Mouse (Mus musculus) cerebellum, adult 2 months (tissue): Measurements from ENCODE around the gene Zbtb48. TPM values are rescaled to one million over a fixed set of nuclear protein-coding genes. Genes with fewer than 3 reads are reported as not detected.
A peak's percentile ranks its signal among the peaks of the same experiment; 100 is the strongest.

Source experiments
- DNase-seq, 2 experiments: peaks; one replicate each; pipeline ENCODE4 v3.0.0; 2021
- H3K27ac ChIP-seq: fragments of 200-500 bp; 2 replicates; pipeline ENCODE4 v1.5.1; 2012; ENCODE audit warnings: low read length, control low read depth, inconsistent platforms; ENCODE audit not compliant: insufficient read depth
- H3K27me3 ChIP-seq: fragments of 200-500 bp; 2 replicates; pipeline ENCODE4 v1.6.1; 2012; ENCODE audit warnings: inconsistent platforms, mild to moderate bottlenecking, low read length, moderate library complexity; ENCODE audit not compliant: control insufficient read depth, insufficient read depth
- H3K4me1 ChIP-seq: fragments of 200-500 bp; 2 replicates; pipeline ENCODE4 v1.6.1; 2011; ENCODE audit warnings: low read length; ENCODE audit not compliant: control insufficient read depth, insufficient read depth
- H3K4me3 ChIP-seq: fragments of 200-500 bp; replicated peaks from 2 replicates; pipeline ENCODE3; 2011; ENCODE audit warnings: mild to moderate bottlenecking, low read depth, low read length, control low read depth; ENCODE audit not compliant: insufficient read depth
- CTCF ChIP-seq: fragments of 200-500 bp; IDR thresholded peaks from 2 replicates; pipeline ENCODE4 v1.5.1; 2011; ENCODE audit warnings: low read depth, mild to moderate bottlenecking, control low read depth, low read length, moderate library complexity, borderline replicate concordance; ENCODE audit not compliant: insufficient read depth
- POLR2A ChIP-seq: fragments of 200-500 bp; IDR thresholded peaks from 2 replicates; pipeline ENCODE4 v1.6.1; 2011; ENCODE audit warnings: low read length, control low read depth, borderline replicate concordance; ENCODE audit not compliant: insufficient read depth
- WGBS: fragments of 180-500 bp; shearing (Covaris S2); methylation state at CpG from one replicate; pipeline ENCODE4 v1.1.7; 2018; 5-methylcytosine and 5-hydroxymethylcytosine counted together
- polyA plus RNA-seq: library from polyadenylated mRNA; depleted of rRNA; stranded (reverse); fragments of >200 nt; gene quantifications from 2 replicates; pipeline ENCODE4 v1.2.3, GENCODE M21; 2012; rRNA removed

The Zbtb48 gene
- polyA plus RNA-seq, 1 experiment: 24.3 TPM

DNA sequence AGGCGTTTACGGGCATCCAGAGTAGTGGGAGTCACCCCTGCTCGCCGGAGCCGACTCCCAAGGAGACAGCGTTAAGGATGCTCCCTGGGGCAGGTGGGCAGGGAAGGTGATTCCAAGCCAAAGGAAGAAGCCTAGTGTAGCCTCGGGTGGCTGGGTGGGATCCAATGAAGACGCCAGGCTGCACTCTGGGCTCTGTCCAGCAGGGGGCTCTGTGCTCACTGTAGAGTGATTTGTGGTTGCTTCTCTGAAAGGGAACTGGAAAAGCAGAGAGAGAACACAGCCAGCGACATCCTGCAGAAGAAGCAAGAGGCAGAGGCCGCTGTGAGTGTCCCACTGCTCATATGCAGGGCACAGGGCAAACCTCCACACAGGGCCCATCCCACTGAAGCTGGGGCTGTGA is 49.7 kb downstream of the Zbtb48 start:
- Histone ChIP-seq H3K4me1 (peaks cover 8% of the 10 kb centered on the region; the same call in 1 of the 2 replicates), H3K4me3 (no peak overlapping the region), H3K27ac (no peak overlapping the region), H3K27me3 (no peaks in the 10 kb centered on the region)
- 25% methylated on average over 10 of the region's 10 CpGs for WGBS
- DNase-seq: peak; percentile 77 to 89
- TF ChIP-seq POLR2A (no peak), CTCF (peak; percentile 90)

DNA sequence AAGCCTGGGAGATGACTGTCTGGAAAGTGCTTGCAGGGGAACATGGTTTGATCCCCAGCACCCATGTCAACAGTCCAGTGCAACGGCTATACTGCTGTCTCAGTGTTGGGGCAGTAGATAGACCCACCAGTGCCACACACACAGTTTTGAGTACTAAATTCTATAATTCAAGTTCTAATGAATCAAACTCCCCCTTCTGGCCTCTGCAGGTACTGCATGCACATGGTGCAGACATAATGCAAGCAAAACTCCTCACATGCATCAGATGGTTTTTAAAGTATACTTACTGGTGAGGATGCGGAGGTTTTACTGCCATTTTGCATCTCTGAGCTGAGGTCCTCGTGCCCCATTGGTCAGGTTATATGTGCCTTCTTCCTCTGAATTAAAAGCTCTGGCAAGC is 52.0 kb downstream of the Zbtb48 start:
- peaks cover 3% of the 10 kb centered on the region; the same call in 1 of the 2 replicates for H3K4me1 ChIP-seq
- WGBS: 95% methylated on average over 3 of the region's 3 CpGs
- TF ChIP-seq POLR2A (no peak), CTCF (peak; percentile 27; the same call in 1 of the 2 replicates)
- no peak overlapping the region for H3K4me3 ChIP-seq
- DNase-seq: no peak
- H3K27ac ChIP-seq: no peak overlapping the region
- H3K27me3 ChIP-seq: no peaks in the 10 kb centered on the region

DNA sequence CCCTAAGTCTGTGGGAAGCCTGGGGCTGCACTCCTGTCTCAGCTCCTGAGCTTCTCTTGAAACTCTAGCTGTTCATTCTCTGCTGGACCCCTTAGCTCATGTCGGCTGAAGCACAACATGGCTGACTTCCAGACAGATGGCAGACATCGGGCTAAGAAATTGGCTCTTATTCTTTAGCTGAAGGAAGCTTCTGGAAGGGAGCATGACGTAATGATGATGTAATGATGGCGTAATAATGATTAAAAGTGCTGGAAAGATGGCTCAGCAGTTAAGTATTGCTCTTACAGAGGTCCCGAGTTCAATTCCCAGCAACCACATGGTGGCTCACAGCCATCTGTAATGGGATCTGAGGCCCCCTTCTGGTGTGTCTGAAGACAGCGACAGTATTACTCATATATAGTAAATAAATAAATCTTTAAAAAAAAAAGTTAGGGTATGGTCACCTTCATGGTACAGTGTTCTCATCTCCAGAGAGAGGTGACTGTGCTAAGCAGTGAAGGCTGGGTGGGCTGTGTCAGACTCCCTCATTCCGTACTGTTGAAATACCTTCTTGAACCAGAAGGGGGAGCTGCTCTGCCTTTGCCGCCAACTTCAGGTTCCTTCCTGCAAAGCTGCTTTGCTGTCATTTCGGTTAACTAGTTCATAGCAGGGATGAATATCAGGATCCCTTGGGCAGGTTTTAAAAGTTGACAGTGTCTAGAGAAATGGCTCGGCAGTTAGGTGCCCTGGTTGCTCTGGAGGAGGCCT is 55.1 kb downstream of the Zbtb48 start:
- no peaks in the 10 kb centered on the region for H3K27me3 ChIP-seq
- no peaks in the 10 kb centered on the region; the same call in 1 of the 2 replicates for H3K4me1 ChIP-seq
- no peak for DNase-seq
- H3K27ac ChIP-seq: no peak overlapping the region
- 49% methylated on average over 10 of the region's 10 CpGs for WGBS
- no peak overlapping the region for H3K4me3 ChIP-seq
- TF ChIP-seq CTCF (peak; percentile 69), POLR2A (no peak)

Other genes with a start within 250 kb of the Zbtb48 start
- gene Camta1, start 165.8 kb downstream of the Zbtb48 start, polyA plus RNA-seq: 155 and 168 TPM in 2 replicates
- gene Dnajc11, start 94.0 kb downstream of the Zbtb48 start, polyA plus RNA-seq: 73.2 and 77.0 TPM in 2 replicates
- 42.7 and 43.3 TPM in 2 replicates for gene Thap3, start 38.7 kb downstream of the Zbtb48 start, polyA plus RNA-seq
- 7.3 and 8.3 TPM in 2 replicates for gene Phf13, start 31.4 kb downstream of the Zbtb48 start, polyA plus RNA-seq
- gene Klhl21, start 18.9 kb downstream of the Zbtb48 start, polyA plus RNA-seq: 14.5 and 14.7 TPM in 2 replicates
- 0.10 and 0.27 TPM in 2 replicates for gene Tas1r1, start 10.9 kb upstream of the Zbtb48 start, polyA plus RNA-seq
- 15.1 and 16.5 TPM in 2 replicates for gene Nol9, start 11.7 kb upstream of the Zbtb48 start, polyA plus RNA-seq
- gene Plekhg5, start 44.8 kb upstream of the Zbtb48 start, polyA plus RNA-seq: 11.1 and 11.8 TPM in 2 replicates
- gene Tnfrsf25, start 88.3 kb upstream of the Zbtb48 start, polyA plus RNA-seq: 1.2 and 1.4 TPM in 2 replicates
- gene Espn, start 124.7 kb upstream of the Zbtb48 start, polyA plus RNA-seq: 7.1 and 8.3 TPM in 2 replicates
- gene Hes2, start 131.2 kb upstream of the Zbtb48 start, polyA plus RNA-seq: not detected in 2 replicates
- 508 and 523 TPM in 2 replicates for gene Acot7, start 150.5 kb upstream of the Zbtb48 start, polyA plus RNA-seq
- 29.9 and 31.4 TPM in 2 replicates for gene Gpr153, start 246.6 kb upstream of the Zbtb48 start, polyA plus RNA-seq